In genomic region chr12:112551861-112552375, GRCm38 (mm10) we compare ENCODE assay signal across 8 mouse cellular contexts. TPM values are rescaled to one million over a fixed set of nuclear protein-coding genes. Genes with fewer than 3 reads are reported as not detected.
DNase-seq lines count a peak whose midpoint lies in the region; ATAC-seq and TF ChIP-seq lines count a peak whose summit lies in the region.

No protein-coding gene starts in this region.

- no peaks in the 10 kb centered on the region for H3K9me3 ChIP-seq in embryonic facial prominence, embryonic 12.5 days
- H3K9me3 ChIP-seq in kidney, embryonic 14.5 days (ENCODE audit: control insufficient read depth, low read length) = no peaks in the 10 kb centered on the region

- H3K79me2 ChIP-seq in heart, adult 2 months (replicated peaks; ENCODE audit: control insufficient read depth, insufficient read depth, low read length) = no peaks in the 10 kb centered on the region

- peak; percentile 89 for TF ChIP-seq CTCF in heart, adult 2 months (IDR thresholded peaks at IDR 0.05)

- H3K27me3 ChIP-seq in embryonic facial prominence, embryonic 12.5 days = no peaks in the 10 kb centered on the region
- no peaks in the 10 kb centered on the region for H3K27me3 ChIP-seq in heart, adult 2 months (ENCODE audit: control insufficient read depth, insufficient read depth, low read length)
- H3K27me3 ChIP-seq in kidney, embryonic 14.5 days (ENCODE audit: control insufficient read depth, insufficient read depth, low read length) = no peaks in the 10 kb centered on the region

- 0 out of 2 replicates have a peak overlapping the region, but pooled peaks have one; percentile 26 for H3K27ac ChIP-seq in embryonic facial prominence, embryonic 12.5 days
- no peak overlapping the region for H3K27ac ChIP-seq in heart, adult 2 months
- H3K27ac ChIP-seq in kidney, embryonic 14.5 days (ENCODE audit: low read depth, low read length) = no peak overlapping the region

- 9% methylated on average over 13 of the region's 13 CpGs for WGBS in embryonic facial prominence, embryonic 12.5 days
- WGBS in heart, adult 2 months = 6% methylated on average over 13 of the region's 13 CpGs
- WGBS in kidney, embryonic 14.5 days = 13% methylated on average over 13 of the region's 13 CpGs

- peak; percentile 60; the same call in 1 of the 2 replicates for ATAC-seq in embryonic facial prominence, embryonic 12.5 days (ENCODE audit: insufficient number of reproducible peaks, insufficient read depth, low FRiP score, low TSS enrichment)
- ATAC-seq in kidney, embryonic 14.5 days (ENCODE audit: low FRiP score, low TSS enrichment) = peak; percentile 53
- peak; percentile 91 for ATAC-seq in monocyte, adult 5-6 weeks (replicated peaks; ENCODE audit: insufficient number of reproducible peaks, low FRiP score, low TSS enrichment, poor library complexity, severe bottlenecking)

- DNase-seq in A20 (ENCODE audit: low read depth, low spot score) (peak; percentile 85), liver (peak; percentile 75)
- DNase-seq in adrenal gland, postnatal 25 days = peak; percentile 83
- DNase-seq in heart, adult 2 months = peak; percentile 81 to 93
- peak; percentile 60 to 81 for DNase-seq in spleen, postnatal 14 days (ENCODE audit: low spot score in 2 of 2)

- TF ChIP-seq POLR2A in heart, adult 2 months (IDR thresholded peaks at IDR 0.05; ENCODE audit: insufficient read depth, low read depth, low read length) = no peak

- H3K4me2 ChIP-seq in embryonic facial prominence, embryonic 12.5 days (replicated peaks) = no peak overlapping the region
- H3K4me2 ChIP-seq in kidney, embryonic 14.5 days (replicated peaks; ENCODE audit: low read depth, low read length) = no peak overlapping the region

- no peak overlapping the region for H3K9ac ChIP-seq in embryonic facial prominence, embryonic 12.5 days
- H3K9ac ChIP-seq in heart, adult 2 months (ENCODE audit: low read depth, low read length) = no peak overlapping the region
- no peak overlapping the region for H3K9ac ChIP-seq in kidney, embryonic 14.5 days (ENCODE audit: low read depth, low read length)

- H3K4me3 ChIP-seq in embryonic facial prominence, embryonic 12.5 days = no peak overlapping the region
- no peak overlapping the region for H3K4me3 ChIP-seq in heart, adult 2 months
- H3K4me3 ChIP-seq in kidney, embryonic 14.5 days (ENCODE audit: low read length) = no peak overlapping the region

- intact Hi-C loops in heart, adult 2 months (cut with DNase I) = loop anchor here (1.0 to 10.0 kb wide), 4 partner anchors 35 to 153 kb away; partner anchors contain the start of gene Inf2

- no peaks in the 10 kb centered on the region for H3K36me3 ChIP-seq in embryonic facial prominence, embryonic 12.5 days
- H3K36me3 ChIP-seq in heart, adult 2 months (ENCODE audit: control insufficient read depth, insufficient read depth, low read length) = no peaks in the 10 kb centered on the region
- no peaks in the 10 kb centered on the region for H3K36me3 ChIP-seq in kidney, embryonic 14.5 days (ENCODE audit: control insufficient read depth, insufficient read depth, low read length)

- TF ChIP-seq EP300 in heart, adult 2 months (IDR thresholded peaks at IDR 0.05; ENCODE audit: insufficient read depth, low read depth, low read length) = peak; percentile 98

- H3K4me1 ChIP-seq in embryonic facial prominence, embryonic 12.5 days = 0 out of 2 replicates have a peak, but pooled peaks cover 2% of the 10 kb centered on the region
- peaks cover 4% of the 10 kb centered on the region for H3K4me1 ChIP-seq in heart, adult 2 months (ENCODE audit: control insufficient read depth, insufficient read depth, low read length)
- peaks cover 6% of the 10 kb centered on the region; the same call in 1 of the 2 replicates for H3K4me1 ChIP-seq in kidney, embryonic 14.5 days (ENCODE audit: control insufficient read depth, insufficient read depth, low read length)

RNA-seq across cellular contexts. Expression of gene Tmem179, which starts 35.4 kb away (rescaled TPM):
- 5.8 and 5.9 TPM in 2 replicates for total RNA-seq in adrenal gland, postnatal 25 days (2021)
- polyA plus RNA-seq in embryonic facial prominence, embryonic 12.5 days (2016; fragmentation: Nextera tagmentation; extraction: Ambion mirVana) = 1.9 and 2.8 TPM in 2 replicates
- total RNA-seq in heart, adult 2 months (2021) = not detected
- polyA plus RNA-seq in heart, adult 2 months (2012; rRNA removed) = 0.44 and 0.62 TPM in 2 replicates
- polyA plus RNA-seq in kidney, embryonic 14.5 days (2014; fragmentation: Nextera tagmentation; extraction: Ambion mirVana) = 0.16 and 0.57 TPM in 2 replicates
- not detected in 3 replicates for total RNA-seq in monocyte, adult 5-6 weeks (2017)

RNA-seq across cellular contexts. Expression of gene Inf2, which starts 36.7 kb away (rescaled TPM):
- 32.6 and 34.1 TPM in 2 replicates for total RNA-seq in adrenal gland, postnatal 25 days (2021)
- 2.9 and 3.1 TPM in 2 replicates for polyA plus RNA-seq in embryonic facial prominence, embryonic 12.5 days (2016; fragmentation: Nextera tagmentation; extraction: Ambion mirVana)
- 10 to 100 TPM; 15.0 to 17.3 TPM for total RNA-seq in heart, adult 2 months (2021)
- polyA plus RNA-seq in heart, adult 2 months (2012; rRNA removed) = 11.7 and 12.7 TPM in 2 replicates
- polyA plus RNA-seq in kidney, embryonic 14.5 days (2014; fragmentation: Nextera tagmentation; extraction: Ambion mirVana) = 4.7 and 5.8 TPM in 2 replicates
- total RNA-seq in monocyte, adult 5-6 weeks (2017) = 2.1 to 13.1 TPM (median 5.6 TPM) in 3 replicates
